Mouse (Mus musculus) heart, adult 8-10 months (tissue): ENCODE measurements around the gene Mtfr1l. TPM values are rescaled to one million over a fixed set of nuclear protein-coding genes. Genes with fewer than 3 reads are reported as not detected.
A peak's percentile ranks its signal among the peaks of the same experiment; 100 is the strongest.

Source experiments
- DNase-seq: peaks from one replicate; pipeline ENCODE4 v3.0.0; 2022; ENCODE audit warnings: low spot score
- total RNA-seq, 4 experiments: library from RNA; stranded (reverse); gene quantifications; 2 replicates each; pipeline ENCODE4 v1.2.4; 2022

Mtfr1l gene
- total RNA-seq, 4 experiments from 2014 or later, result 182 to 213 (median 198) TPM

DNA sequence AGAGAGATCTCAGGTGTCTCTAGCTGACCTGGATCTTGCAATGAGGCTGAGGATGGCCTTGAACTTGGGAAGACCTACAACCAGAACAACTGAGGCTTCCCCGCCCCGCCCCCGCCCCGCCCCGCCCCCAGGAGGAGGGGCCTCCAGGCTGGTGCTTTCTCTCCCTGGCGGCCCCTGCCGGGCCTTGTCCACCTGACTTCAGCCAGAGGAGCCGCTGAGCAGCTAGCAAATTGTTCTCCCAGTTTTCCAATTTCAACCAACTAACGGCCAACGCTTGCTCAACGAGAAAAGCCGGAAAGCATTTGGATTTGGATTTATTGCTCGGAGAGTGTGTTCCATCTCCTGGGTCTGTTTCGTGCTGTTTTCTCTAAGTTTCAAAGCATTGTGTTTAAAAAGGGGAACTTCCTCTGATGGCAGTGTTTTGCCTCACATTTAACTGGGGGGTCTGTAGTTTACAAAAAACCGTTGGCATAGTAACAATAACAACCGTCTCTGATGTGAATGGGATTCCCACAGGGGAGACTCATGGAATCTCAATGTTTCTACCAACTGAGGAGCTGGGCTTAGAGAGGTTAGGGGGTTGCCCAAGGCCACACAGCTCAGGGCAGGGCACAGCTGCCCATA lies 22.6 kb upstream of the Mtfr1l start:
- no peak for DNase-seq

DNA sequence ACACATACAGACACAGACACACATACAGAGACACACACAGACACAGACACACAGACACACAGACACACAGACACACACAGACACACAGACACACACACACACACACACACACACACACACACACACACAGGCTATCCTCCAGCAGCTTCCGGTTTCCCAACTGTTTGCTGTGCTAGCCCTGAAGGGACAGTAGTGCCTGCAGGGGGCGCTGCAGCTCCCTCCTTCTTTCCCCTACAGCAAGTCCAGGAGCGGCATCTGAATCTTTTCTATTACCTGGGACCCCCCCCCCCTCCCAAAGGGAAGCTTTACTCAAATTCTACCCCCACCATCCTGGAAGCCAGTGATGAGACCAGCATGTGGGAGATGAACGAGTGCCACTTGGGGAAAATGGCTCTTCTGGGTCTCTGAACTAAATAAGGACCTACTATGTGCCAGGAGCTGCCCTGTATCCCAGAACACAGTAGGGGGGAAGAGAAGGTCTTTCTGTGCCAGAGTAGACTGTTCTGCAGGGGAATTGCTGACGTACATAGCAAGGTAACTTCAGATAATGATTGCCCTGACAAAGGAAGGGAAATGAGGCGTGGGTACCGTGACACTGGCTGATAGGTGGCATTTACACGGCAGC lies 20.9 kb upstream of the Mtfr1l start:
- no peak for DNase-seq

DNA sequence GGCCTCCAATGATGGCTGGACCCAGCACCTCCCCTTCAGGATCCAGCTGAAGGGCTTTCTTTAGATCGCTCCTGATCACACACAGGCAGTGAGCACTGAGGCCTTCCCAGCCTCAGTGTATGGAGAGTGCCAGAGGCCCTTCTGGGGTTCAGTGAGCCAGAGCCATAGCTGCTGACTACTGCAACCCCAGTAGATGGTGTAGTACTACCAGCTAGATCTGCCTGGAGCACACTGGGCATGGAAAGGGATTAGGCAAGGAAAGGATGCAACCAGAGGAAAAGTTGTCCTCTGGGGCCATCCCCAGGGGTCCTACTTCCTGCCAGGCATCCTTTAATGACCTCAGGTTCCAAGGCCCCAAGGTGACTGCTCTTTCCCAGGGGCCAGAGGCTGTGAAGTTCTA lies 18.4 kb upstream of the Mtfr1l start:
- no peak for DNase-seq

DNA sequence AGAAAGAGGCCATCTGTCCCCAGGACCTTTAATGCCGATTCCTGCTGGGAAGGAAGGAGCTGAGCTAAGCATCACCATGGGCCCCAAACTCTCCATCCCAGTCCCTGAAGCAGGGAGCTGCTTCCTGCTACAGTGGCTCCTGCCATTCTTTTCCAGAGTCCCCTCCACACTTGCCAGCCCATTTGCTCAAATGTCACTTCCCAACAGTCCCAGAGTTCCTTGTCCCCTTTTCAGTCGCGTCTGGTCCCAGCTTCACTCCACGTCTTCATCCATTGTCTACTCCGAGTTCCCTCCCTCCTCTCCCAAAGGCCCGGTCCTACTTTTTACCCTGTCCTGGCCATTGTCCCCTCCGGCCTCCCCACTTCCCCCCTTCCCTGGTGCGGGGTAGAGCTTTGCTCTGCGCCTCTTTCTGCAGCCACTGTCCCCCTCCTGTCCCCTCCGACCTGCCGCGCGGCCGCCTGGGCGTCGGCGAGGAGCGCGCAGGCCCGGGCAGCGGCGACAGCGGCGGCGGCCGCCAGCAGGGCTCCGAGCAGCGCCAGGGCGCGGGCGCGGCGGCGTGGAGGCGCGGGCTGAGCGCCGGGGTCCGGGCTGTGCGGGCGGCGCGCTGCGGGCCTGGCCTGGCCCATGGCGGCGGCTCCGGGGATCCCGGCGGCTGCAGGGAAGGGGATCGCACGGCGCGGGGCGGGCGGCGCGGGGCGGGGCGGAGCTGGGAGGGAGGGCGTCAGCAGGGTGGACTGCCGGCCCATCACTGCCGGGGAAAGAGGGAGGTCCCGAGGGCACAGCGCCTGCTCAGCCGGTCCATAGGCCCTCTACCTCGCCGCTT lies 16.5 kb upstream of the Mtfr1l start, which contains the start of gene Selenon:
Gene Selenon (minus strand): TSS at position 673 of the 823 bp plus-strand sequence.
- peak; percentile 57 for DNase-seq

DNA sequence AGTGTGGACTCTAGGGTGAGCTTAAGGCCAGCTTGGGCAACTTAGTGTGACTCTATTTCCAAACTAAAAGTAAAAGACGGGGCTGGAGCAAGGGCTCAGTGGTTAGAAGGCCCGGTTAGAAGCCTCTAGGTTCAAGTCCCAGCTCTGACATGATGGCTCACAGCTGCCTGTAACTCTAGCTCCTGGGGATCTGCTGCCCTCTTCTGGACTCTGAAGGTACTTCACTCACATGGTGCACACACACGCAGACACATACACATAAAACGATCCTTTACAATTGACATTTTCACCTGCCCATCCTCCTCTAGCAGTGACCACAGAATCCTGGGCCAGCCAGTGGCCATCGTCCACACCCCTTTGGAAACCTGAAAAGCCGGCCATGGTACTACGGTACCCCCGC lies 14.7 kb upstream of the Mtfr1l start:
- DNase-seq, result no peak

DNA sequence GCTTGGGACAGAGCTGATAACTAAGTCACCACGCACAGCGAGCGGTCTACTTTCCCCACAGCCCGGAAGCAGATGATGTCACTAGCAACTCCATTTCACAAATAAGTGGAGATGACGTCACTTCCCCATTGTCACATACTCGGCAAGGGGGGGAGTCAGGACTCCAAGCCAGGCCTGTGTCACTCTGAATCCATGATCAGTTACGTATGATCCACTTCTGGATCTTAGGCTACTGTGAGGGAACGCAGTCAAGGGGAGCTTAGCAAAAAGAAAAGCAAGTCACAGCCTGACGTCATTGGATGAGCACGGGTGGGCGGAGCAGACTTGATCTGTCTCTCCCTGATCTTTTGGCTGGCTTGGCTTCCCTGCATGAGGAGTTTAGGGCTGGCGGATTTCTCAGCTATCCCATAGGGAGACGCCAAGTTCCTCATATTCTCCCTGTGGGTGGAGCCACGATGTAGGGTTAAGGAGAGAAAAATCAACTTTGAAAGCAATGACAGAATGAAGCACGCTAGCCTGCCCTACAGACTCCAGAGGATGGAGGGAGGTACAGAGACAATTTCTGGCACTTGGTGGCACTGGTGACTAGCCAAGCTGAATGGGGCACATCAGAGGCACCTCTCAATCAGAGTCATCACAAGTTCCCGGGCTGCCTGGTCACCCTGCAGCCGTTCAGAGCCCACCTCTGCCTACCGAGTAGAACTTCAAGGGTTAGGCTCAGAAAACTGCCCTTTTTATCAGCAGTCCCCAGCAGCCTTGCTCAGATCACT lies 13.2 kb upstream of the Mtfr1l start:
- DNase-seq, result peak; percentile 41

DNA sequence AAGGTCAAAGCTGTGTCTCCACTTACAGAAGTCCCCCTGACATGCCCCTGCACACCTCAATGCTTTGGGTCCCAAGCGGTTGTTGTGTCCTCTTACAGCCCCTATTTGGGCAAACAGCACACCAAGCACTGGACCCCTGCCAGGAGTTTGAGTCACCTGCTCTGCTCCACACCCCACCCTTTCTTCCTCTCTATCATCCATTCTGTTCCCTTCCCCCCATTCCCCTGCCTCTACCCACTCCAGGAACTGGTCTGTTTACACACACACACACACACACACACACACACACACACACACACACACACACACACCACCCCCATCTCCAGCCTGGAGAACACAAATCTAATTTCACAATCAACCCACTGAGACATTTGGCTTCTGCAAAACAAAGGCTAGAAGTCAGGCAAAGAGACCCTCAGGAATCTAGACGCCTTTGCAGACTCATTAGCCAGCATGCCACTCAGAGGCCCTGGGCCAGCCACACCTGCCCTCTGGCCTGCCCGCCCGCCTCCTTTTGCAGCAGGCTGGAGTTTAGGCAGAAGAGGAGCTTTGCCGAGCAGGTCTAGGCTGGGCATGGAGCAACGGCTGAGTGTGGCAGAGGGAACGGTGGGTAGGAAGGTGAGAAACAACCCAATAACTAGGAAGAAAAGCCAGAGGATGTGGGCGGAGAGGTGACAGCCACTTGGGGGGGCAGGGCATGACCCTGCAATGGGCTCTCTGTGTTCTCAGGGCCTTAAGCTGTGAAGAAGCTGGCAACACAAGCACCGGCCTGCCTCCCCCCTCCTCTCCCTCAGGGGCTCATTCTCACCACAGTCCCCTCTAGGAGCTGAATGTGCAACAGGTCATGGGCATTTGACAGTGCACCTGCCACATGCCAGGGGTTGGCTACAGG lies 11.9 kb upstream of the Mtfr1l start:
- no peak for DNase-seq

DNA sequence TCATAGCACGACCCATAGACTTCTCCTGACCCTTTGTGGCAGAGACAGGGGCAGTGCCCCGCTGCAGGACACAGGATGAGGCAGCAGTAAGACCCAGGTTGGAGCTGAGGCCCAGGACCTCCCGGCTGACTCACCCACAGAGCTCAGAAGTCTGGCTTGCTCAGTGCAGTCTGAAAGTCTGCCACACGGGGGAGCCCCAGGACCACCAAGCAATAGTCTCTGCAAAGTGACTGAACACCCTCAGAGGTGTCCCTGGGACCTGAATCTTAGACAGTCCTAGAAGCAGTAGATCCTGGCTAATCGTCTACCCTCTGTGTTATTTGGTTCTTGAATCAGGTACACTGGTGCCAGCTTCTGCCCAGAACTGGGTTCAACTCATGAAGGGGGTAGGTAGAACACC lies 8.1 kb upstream of the Mtfr1l start:
- DNase-seq, result peak; percentile 93

DNA sequence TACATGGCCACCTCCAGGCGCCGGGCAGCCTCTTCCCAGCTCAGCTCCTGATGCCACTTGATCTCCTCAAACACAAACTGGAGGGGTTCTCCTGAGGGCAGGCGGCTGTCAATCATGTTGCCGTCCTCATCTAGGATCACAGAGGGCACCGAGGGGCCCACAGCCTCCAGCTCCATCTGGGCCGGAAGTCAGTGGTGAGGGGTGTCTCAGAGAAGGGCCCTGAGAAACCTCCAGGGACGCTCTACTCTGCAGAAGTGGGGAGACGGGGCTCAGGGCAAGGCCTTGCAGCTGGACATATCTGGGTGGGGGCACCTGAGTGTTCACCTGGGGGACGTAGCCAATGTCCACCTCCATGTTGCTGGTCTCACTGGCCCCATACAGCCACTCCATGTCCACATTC lies 7.5 kb upstream of the Mtfr1l start:
- no peak for DNase-seq

DNA sequence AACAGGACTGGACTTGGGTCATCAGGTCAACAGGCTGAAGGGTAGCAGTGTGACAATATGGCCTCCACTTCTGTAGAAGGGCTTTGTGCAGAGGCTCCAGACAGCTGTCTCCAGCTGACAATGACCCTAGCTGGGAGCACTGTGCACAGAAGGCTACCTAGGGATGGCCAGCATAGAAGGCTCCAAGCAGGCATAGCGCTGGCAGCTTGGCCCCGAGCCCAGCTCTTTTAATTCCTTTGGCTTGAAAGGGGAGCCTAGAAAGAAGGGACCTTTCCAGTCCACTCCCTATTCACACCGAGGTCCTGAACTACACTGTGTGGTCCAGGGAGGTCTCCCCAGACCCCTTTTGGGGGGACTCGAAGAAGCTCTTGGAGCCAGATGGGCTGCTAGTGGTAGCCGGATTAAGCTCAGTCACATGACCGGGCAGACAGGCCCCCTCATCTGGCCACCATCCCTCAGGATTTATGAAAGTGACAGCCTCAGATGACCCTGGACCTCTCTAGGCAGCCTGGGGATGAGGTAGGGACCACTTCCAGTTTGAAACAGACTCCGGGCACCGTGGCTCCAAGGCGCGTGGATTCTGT lies 3.9 kb upstream of the Mtfr1l start:
- no peak for DNase-seq

DNA sequence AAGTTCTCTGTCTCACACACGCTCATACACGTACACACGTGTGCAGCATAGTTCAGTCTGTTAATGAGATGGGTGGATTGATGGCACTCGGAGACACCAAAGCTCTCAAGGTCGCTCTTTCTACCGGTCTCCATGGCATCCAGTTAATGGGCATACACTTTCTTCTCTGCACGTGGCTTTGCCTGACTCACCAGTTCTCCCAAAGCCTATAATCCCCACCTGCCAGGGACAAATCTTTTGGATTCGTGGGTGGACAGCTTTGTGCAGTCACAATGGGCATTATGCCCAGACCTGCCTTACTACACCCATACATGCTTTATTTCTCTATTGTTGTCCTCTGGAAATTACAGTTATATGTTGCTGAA lies 582 bp upstream of the Mtfr1l start:
- no peak for DNase-seq

DNA sequence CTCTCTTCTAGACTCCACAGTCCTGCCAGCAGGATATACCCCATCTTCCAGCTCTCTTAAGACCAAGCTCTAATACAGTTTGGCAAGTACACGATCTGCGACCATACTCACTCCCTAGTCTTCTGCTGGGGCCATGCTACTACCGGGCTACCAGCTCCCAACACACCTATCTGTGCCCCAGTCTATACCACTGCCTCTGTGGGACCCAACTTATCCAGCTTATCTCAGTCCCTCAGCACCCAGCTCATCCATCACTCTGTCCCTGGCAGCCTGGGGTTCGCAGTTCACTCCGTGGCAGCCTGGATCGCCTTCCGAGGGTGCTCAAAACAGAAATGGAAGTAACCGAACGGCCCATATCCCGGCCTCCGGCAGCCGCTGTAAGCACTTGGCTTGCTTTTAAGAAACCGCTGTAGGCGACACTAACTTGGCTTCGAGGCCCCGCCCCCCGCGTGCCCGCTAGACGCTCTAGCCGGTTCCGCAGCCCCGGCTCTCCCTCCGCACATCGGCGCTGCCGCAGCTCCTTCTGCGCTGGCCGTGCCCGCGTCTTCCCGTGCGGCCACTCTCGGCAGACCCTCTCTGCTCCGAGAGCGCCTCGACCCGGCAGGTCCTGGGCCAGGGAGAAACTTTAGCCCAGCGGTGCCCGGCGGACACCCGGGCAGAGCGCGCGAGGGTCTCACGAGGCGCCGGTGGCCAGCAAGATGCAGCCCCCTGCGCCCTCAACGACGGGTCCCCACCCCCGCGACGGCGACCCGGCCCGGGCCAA lies 882 bp downstream of the Mtfr1l start:
- peak; percentile 63 for DNase-seq

DNA sequence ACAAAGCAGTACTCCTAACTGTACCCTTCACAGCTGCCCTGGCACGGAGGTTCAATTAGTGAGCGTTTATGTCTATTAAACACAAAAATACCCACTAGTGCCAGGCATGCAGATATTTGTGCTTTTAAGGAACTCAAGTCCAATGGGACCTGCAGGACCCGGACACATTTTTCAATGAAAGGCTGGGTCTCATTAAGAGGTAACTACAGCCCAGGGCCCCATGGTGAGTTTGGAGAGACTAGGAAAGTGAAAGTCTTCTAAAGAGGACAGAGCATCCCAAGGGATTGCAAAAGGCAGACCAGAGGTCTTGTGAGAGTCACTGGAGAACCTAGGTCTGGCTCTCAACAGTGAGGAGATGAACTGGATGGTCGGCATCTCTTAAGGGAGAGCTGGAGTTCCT lies 1.8 kb downstream of the Mtfr1l start:
- DNase-seq, result no peak

DNA sequence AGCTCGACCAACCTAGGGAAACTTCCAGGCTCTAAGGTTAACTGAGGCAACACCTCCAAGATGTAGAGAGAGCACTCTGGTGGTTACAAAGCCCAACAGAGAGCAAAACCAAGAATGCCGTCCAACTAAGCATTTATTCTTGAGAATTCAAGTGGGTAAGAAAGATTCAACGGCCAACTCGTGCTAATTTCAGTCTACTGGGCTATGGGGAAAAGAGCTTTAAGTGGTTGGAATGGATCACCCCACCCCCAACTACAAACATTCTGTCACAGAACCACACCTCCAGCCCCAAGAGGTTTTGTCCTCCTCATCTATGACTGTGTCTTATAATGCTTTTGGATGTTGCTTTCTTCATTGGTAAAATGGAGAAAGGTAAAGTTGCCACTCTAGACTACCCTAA lies 2.3 kb downstream of the Mtfr1l start:
- no peak for DNase-seq

DNA sequence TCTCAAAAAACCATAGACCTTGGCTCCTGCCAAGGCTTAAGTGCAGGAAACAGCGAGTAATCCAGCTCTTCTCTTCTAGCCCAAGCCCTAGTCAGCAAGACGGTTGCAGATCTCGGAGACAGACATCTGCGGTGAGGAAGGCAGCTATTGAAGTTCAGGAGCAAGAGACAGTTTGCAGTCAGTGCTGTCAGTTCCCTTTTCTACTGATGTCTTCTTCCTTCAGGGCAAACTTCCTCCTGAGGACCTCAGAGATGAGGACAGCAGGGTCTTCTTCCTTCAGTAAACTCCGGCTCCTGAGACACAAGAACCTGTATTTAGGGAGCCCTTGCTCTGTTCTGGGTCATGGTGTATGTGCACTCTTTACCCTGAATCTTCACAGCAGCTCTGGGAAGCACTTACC lies 9.0 kb downstream of the Mtfr1l start:
- DNase-seq, result no peak

DNA sequence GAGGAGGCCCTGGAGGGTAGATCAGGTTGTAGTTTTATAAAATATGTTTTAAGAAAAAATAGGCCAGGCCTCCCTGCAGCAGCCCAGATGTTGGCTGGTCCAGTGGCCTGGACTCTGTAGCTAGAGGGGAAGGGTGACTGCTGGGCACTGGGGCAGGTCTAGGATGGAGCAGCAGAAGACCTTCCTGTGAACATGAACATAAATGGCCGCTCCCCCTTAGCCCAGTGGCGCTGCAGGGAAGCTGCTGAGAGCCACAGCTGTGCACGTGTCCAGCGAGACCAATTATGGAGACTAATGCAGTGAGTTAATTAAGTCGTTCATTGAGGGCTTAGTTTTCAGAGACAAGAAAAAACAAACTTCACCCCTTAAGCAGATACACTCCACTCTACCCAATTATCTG lies 9.4 kb downstream of the Mtfr1l start:
- no peak for DNase-seq

DNA sequence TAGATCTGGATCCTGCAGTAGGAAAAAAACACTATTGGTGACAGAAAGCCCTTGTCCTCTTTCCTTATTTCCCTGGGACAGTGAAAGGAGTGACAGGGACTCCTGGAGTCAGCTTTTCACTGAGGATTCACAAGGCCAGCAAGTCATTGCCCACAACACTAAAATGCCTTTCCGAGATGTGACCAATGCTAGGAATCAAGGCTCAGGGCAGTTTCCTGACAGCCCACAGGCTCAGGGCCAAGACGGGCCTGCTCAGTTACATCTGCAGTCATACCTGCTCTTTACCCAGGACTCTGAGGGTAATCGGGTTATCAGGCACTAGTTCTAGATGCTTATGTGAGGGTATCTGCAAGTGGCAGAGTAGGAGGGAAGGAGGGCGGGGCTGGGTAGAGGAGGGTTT lies 11.7 kb downstream of the Mtfr1l start:
- no peak for DNase-seq

DNA sequence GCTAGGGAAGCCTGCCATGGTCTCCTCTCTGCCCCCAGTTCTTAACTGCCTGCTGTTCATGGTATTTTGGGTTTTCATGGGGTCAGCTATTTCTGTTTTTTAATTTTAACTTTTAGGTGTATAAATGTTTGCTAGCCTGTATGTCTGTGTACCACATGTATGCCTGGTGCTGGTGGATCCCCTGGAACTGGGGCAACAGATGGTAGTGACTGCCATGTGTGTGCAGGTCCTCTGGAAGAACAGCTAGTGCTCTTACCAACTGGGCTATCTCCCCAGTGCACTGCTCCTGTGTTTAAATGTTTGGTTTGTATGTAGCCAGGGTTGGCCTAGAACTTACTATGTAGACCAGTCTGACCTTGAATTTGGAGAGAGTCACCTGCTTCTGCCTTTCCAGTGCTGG lies 15.9 kb downstream of the Mtfr1l start:
- DNase-seq, result no peak

DNA sequence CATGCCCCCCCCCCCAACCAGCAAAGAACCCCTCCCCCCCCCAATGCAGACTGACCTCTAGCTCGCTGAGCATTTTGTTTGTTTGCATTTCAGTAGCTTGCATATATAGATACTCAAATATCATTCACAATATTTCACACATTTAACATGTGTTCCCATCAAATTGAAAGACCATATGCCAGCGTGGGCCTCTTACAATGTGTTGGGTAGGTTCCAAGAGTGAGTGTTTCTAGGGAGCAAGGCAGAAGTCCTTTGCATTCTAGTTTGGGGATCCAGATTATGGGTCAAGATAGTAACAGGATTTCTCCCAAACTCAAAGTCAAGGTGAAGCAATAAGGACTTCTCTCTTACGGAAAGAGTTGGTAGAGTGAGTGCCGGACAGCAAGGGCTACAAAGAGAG lies 16.6 kb downstream of the Mtfr1l start:
- no peak for DNase-seq

DNA sequence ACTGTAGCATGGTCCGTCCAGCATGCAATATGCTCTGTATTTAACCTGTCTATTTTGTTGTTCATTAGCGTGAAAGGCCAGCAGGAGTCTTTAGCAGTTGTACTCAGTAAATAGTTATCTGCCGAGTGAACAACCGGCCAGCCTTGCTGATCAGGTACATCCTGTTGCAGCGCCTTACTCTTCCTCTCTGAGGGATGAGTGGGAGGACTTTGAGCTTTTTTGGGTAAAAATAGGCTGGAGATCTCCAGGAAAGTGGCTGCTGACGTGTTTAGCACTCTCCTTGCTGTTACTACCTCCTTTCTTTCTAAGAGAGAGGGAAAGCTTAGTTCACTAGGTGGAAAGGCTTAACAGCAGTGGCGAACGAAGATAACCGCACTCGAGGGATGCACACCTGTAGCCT lies 17.5 kb downstream of the Mtfr1l start:
- no peak for DNase-seq
